Mouse (Mus musculus) embryo, embryonic 11.5 days (tissue): ENCODE data around the gene Them5.

ENCODE experiments used
- DNase-seq: peaks from one replicate; pipeline ENCODE4 v3.0.0-alpha.2; 2012; ENCODE audit warnings: low read depth, low spot score

Them5 gene

GRCm38 (mm10) chr3:94372038-94372437 lies 30.1 kb downstream of the Them5 start:
- no peak for DNase-seq

GRCm38 (mm10) chr3:94372641-94373040 lies 30.7 kb downstream of the Them5 start, which contains the start of gene Rorc:
Gene Rorc (plus strand): TSS chr3:94372794.
- no peak for DNase-seq

DNA sequence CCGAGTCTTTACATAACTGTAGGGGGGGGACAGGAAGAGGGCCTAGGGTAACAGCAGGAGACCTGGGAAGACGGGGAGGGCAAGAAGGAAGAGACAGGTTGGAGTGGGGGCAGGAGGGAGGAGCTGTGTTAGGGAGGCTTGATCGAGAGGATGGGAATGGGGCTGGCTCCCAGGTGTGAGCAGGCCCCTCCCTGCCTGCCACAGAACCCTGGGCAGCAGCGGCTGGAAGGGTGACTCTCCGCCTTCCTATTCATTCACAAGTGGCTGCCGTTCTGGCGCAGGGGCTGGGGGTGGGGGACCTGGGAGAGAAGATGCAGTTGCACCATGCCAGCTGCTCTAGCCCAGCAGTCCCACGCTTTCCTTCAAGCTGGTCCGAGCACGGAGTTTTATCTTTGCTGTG lies 31.2 kb downstream of the Them5 start:
- DNase-seq: no peak

- DNase-seq: no peak
These were observed 31.7 kb downstream of the Them5 start for GRCm38 (mm10) chr3:94373597-94374011.

GRCm38 (mm10) chr3:94374636-94375035 lies 32.7 kb downstream of the Them5 start:
- DNase-seq: no peak

DNA sequence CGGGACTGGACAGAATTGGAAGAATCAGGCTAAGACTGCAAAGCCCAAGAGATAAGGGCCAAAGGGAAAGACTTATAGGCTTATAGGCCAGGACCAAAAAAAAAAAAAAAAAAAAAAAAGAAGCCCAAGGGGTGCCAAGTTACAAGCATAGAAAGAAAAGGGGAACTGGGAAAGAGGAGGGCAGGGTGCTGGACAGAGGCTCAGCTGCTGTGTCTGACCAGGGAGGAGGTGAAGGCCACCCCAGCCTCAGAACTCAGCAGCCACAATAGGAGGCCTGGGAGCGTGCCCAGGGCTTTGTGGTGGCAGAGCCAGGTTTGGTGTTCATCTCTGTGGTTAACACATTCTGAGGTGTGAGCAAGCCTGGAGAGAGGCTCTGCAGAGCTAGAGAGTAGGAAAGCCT lies 33.2 kb downstream of the Them5 start:
- DNase-seq: no peak

DNA sequence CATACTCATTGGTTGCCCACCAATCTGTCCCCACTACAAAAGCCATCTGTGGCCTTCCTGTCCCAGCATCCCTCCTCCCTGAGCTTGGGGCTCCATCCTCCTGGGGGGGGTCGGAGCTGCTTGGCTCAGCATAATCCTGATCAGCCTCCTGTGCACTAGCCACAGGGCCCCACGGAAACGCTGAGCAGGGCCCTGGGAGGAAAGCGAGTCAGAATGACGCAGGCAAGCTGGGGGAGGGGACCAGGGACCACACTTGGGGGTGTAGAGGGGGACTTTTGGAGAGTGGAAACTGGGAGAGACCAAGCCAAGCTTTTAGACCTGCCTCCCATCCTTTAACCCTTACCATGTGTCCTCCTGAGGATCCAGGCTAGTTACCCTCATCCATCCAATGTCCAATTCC lies 34.0 kb downstream of the Them5 start:
- no peak for DNase-seq

DNA sequence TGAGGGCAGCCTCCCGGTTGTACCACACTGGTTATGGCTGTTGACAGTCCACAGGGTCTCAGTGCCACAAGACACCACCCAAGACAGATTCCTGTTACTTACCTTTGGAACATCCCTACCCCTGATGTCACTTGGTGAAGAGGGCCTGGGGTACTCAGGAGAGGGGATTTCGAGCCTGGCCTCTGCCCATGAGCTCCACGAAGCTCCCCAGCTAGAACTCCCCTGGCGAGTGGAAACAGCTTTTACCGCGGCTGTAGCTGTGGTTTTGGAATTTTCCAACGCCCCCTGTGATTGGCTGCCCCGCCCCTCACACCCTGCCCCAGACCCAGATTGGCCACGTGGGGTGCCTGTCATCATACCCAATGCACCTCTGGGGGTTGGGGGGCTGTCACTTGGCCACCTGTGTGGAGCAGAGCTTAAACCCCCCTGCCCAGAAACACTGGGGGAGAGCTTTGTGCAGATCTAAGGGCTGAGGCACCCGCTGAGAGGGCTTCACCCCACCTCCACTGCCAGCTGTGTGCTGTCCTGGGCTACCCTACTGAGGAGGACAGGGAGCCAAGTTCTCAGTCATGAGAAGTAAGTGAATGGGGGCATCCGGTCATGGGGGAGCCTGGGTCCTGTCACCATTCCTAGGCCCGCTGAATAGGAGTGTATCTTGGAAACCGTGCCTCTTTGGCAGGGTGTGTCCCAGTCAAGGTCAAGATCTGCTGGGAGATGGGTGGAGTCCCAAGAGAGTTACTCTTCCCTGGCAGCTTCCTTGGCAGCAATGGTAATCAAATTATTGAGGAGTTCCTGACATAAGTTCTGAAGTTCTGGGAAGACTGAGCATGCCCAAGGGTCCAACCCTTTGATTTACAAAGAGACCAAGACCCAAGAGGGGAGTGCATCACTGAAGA lies 35.4 kb downstream of the Them5 start:
- DNase-seq: no peak

GRCm38 (mm10) chr3:94379831-94380510 lies 38.1 kb downstream of the Them5 start:
- no peak for DNase-seq

DNA sequence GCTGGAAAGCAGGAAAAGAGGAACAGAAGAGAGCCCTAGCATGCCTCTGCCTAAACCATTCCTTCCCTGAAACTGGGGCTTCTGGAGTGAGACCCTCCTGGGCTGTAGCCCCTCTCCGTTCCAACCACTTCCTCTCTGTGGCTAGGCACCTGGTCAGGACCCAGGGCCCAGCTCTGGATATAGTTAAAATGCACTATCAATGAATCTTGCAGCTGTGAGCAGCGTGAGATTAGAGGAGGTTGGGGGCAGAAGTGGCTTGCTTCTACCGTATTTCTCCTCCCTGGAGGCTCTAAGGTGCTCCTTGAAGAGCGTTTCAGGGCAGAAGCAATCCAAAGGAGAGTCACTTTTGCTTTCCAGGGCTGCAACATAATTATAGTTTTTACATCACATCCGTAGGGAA lies 40.4 kb downstream of the Them5 start:
- no peak for DNase-seq

- DNase-seq: no peak
These were observed 41.6 kb downstream of the Them5 start for GRCm38 (mm10) chr3:94383476-94383875.

DNA sequence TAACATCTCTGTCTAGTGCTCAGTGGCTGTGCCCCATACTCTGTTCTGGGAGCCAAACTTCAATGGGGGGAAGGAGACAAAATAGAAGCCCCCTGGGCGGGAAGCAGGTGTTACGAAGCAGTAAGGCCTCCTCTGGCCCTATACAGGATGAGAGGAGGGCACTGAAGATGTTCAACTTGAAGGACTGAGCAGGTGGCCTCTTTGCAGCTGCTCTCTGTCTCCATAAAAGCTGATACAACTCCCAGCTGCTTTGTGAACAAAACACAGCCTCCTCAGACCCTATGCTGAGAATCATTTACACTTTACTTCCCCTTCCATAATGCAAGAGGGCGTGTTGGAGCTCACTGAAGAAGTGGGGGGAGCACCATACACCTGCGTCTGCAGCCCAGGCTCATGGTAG lies 44.8 kb downstream of the Them5 start:
- DNase-seq: no peak

DNA sequence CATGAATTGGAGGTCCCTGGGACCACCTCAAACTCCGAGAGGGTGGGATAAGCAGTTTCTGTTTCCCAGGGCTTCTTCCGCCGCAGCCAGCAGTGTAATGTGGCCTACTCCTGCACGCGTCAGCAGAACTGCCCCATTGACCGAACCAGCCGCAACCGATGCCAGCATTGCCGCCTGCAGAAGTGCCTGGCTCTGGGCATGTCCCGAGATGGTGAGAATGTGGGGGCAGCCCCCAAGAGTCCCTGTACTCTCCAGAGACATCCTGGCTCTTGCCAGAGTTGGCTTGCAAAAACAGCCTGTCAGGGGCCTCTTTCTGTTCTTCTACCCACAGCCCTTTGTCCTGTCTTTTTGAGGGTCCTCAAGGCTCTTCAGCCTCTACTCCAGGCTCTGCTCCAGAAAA lies 45.5 kb downstream of the Them5 start:
- DNase-seq: no peak

- DNase-seq: no peak
These were observed 46.1 kb downstream of the Them5 start for GRCm38 (mm10) chr3:94388047-94388446.

DNA sequence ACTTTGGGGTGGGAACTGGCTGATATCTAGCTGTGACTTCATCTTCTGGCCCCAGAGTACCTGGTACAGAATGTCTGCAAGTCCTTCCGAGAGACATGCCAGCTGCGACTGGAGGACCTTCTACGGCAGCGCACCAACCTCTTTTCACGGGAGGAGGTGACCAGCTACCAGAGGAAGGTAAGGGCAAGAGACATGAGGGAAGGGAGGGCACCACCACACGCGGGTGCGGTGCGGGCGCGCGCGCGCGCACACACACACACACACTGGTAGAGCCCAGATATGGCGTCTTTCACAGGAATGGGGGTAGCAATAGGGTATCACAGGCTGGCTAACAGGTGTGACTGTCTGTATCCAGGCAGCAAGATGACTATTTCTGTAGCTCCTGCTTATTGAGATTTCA lies 47.5 kb downstream of the Them5 start:
- DNase-seq: no peak

- DNase-seq: no peak
These were observed 49.1 kb downstream of the Them5 start for GRCm38 (mm10) chr3:94391001-94391400.

- no peak for DNase-seq
These were observed 50.2 kb downstream of the Them5 start for GRCm38 (mm10) chr3:94392128-94392527.

DNA sequence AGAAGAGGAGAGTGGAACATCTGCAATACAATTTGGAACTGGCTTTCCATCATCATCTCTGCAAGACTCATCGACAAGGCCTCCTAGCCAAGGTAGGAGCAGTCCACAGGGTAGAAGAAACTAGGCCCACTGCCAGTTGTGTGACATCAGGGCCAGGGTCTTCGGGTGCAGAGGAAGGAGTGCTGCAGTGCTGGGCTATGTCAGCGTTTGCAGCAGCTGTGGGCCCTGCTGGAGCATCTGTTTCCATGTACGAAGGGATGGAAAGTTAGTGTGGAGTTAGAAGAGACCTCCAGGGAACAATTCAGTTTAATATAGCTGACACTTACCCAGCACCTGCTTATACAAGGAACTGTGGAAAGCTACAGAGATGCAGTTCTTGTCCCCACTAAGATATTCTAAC lies 51.1 kb downstream of the Them5 start:
- DNase-seq: no peak

DNA sequence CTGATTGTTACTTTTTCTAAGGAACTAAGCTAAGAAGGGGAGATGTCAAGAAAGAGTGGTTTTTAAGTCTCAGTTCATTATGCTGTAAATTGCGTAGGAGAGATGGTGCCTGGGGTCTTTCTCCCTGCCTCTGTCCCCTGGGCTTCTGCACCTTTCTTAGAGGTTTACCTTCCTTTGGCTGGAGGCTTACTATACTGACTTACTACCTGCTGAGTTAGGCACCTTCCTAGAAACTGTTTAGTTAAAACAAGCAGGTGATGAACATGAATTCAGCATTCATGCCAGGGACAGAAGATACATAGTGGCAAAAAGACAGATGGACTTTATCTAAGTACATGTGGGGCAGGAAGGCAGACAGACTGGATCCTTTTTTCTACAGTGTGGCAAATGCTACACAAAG lies 54.4 kb downstream of the Them5 start:
- DNase-seq: no peak

DNA sequence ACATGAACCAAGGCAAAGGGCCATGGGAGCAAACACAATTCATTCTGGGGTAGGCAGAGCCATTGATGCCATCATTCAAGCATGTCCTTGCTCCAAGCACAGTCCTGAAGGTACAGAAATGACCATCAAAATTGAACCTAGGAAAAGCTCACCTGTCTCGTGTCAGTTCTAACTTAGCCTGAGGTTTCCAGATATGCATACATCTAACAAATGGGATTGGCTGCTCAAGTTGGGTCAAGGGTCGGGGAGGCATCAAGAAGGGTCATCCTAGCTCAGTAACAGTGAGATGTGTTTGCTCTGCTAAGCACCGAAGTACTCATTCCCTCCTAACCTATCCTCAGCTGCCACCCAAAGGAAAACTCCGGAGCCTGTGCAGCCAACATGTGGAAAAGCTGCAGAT lies 55.0 kb downstream of the Them5 start:
- no peak for DNase-seq
